Mouse (Mus musculus): ENCODE results near the gene Tspyl3.
A peak's percentile ranks its signal among the peaks of the same experiment; 100 is the strongest.
"Not testable (repeated sequence)": the region's sequence is repeated elsewhere in the genome, so short reads cannot be mapped to it uniquely, and the experiment has no call there.

Tspyl3 gene

GRCm38 (mm10) chr2:153224946-153225594 lies at the start of gene Tspyl3:
TSS of gene Tspyl3 (minus strand) at chr2:153225441.
- peak; percentile 65 for DNase-seq (ENCODE audit: low spot score)

GRCm38 (mm10) chr2:153274919-153275247 lies 49.6 kb upstream of the Tspyl3 start:
- DNase-seq (ENCODE audit: low spot score) = no peak

- peak; percentile 37 for DNase-seq (ENCODE audit: low spot score)
Measured at GRCm38 (mm10) chr2:153274200-153274918, 49.1 kb upstream of the Tspyl3 start.

- DNase-seq (ENCODE audit: low spot score) = not testable (repeated sequence)
Measured at GRCm38 (mm10) chr2:153270231-153270915, 45.1 kb upstream of the Tspyl3 start.

GRCm38 (mm10) chr2:153267331-153267730 lies 42.1 kb upstream of the Tspyl3 start:
- no peak for DNase-seq (ENCODE audit: low spot score)

- no peak for DNase-seq (ENCODE audit: low spot score)
Measured at GRCm38 (mm10) chr2:153263053-153263452, 37.8 kb upstream of the Tspyl3 start.

GRCm38 (mm10) chr2:153259864-153260674 lies 34.8 kb upstream of the Tspyl3 start:
- DNase-seq (ENCODE audit: low spot score) = no peak

GRCm38 (mm10) chr2:153259030-153259863 lies 34.0 kb upstream of the Tspyl3 start:
- no peak for DNase-seq (ENCODE audit: low spot score)

- no peak for DNase-seq (ENCODE audit: low spot score)
Measured at GRCm38 (mm10) chr2:153256604-153257003, 31.4 kb upstream of the Tspyl3 start.

GRCm38 (mm10) chr2:153249751-153250150 lies 24.5 kb upstream of the Tspyl3 start:
- no peak for DNase-seq (ENCODE audit: low spot score)

GRCm38 (mm10) chr2:153242156-153242555 lies 16.9 kb upstream of the Tspyl3 start:
- no peak for DNase-seq (ENCODE audit: low spot score)

GRCm38 (mm10) chr2:153241250-153242014 lies 16.2 kb upstream of the Tspyl3 start, which contains the start of the genes Plagl2 and Pofut1:
TSS of gene Plagl2 (minus strand) at chr2:153241426.
TSS of gene Pofut1 (plus strand) at chr2:153241533.
- peak; percentile 93 for DNase-seq (ENCODE audit: low spot score)

GRCm38 (mm10) chr2:153240701-153241235 lies 15.5 kb upstream of the Tspyl3 start:
- DNase-seq (ENCODE audit: low spot score) = no peak

- DNase-seq (ENCODE audit: low spot score) = peak; percentile 31
Measured at GRCm38 (mm10) chr2:153239860-153240480, 14.7 kb upstream of the Tspyl3 start.

GRCm38 (mm10) chr2:153239021-153239859 lies 14.0 kb upstream of the Tspyl3 start:
- peak; percentile 17 for DNase-seq (ENCODE audit: low spot score)

- DNase-seq (ENCODE audit: low spot score) = no peak
Measured at GRCm38 (mm10) chr2:153238406-153238805, 13.2 kb upstream of the Tspyl3 start.

GRCm38 (mm10) chr2:153237891-153238290 lies 12.7 kb upstream of the Tspyl3 start:
- no peak for DNase-seq (ENCODE audit: low spot score)

- no peak for DNase-seq (ENCODE audit: low spot score)
Measured at GRCm38 (mm10) chr2:153237193-153237592, 12.0 kb upstream of the Tspyl3 start.

- no peak for DNase-seq (ENCODE audit: low spot score)
Measured at GRCm38 (mm10) chr2:153228523-153228922, 3.3 kb upstream of the Tspyl3 start.
